Mouse (Mus musculus): ENCODE data around the gene Mfrp.

DNA sequence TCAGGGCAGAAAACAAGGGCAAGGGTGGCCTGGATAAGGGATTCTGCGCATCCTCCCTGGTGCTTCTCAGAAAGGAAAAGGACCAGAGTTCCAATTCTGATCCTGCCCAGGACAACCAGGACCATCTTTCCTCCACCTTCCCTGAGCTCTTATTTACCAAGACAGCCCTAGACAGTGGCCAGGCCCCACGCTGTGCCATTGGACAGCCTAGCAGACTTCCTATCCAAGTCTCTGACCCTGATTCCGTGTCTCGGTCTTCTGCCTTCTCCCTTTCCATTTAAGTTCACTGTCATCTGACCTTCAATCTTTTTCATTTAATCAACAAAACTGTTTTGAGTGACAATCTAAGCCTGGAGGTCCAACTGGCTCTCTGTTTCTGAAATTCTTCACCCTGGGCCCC lies 5.1 kb downstream of the Mfrp start:
- TF ChIP-seq POLR2A (IDR thresholded peaks at IDR 0.05; ENCODE audit: low read depth, low read length) (no peak), CTCF (IDR thresholded peaks at IDR 0.05; ENCODE audit: borderline replicate concordance, insufficient read depth, low read length) (no peak)

Measured in embryonic fibroblast, embryonic 13.5 days (primary cell).